Mouse (Mus musculus): ENCODE data around the gene Ropn1.
"Not testable (repeated sequence)": the region's sequence is repeated elsewhere in the genome, so short reads cannot be mapped to it uniquely, and the experiment has no call there.

Gene Ropn1

GRCm38 (mm10) chr16:34690334-34691144, 40.8 kb downstream of the Ropn1 start, which contains the start of gene Ccdc14:
Ccdc14 (plus strand) TSS chr16:34690616.
- peak; percentile 98 for DNase-seq (ENCODE audit: low read depth, low spot score)

GRCm38 (mm10) chr16:34691156-34691555, 41.4 kb downstream of the Ropn1 start:
- DNase-seq (ENCODE audit: low read depth, low spot score), result peak; percentile 66

- DNase-seq (ENCODE audit: low read depth, low spot score), result no peak
Observed at GRCm38 (mm10) chr16:34694477-34694876, 44.8 kb downstream of the Ropn1 start.

- not testable (repeated sequence) for DNase-seq (ENCODE audit: low read depth, low spot score)
Observed at GRCm38 (mm10) chr16:34698721-34699120, 49.0 kb downstream of the Ropn1 start.

GRCm38 (mm10) chr16:34700165-34700827, 50.6 kb downstream of the Ropn1 start:
- peak; percentile 96 for DNase-seq (ENCODE audit: low read depth, low spot score)

GRCm38 (mm10) chr16:34700828-34701216, 51.1 kb downstream of the Ropn1 start:
- no peak for DNase-seq (ENCODE audit: low read depth, low spot score)

- no peak for DNase-seq (ENCODE audit: low read depth, low spot score)
Observed at GRCm38 (mm10) chr16:34706019-34706418, 56.3 kb downstream of the Ropn1 start.

GRCm38 (mm10) chr16:34706487-34706946, 56.8 kb downstream of the Ropn1 start:
- no peak for DNase-seq (ENCODE audit: low read depth, low spot score)

- peak; percentile 65 for DNase-seq (ENCODE audit: low read depth, low spot score)
Observed at GRCm38 (mm10) chr16:34711481-34711880, 61.8 kb downstream of the Ropn1 start.

- DNase-seq (ENCODE audit: low read depth, low spot score), result peak; percentile 10
Observed at GRCm38 (mm10) chr16:34725156-34725555, 75.4 kb downstream of the Ropn1 start.
